Mouse (Mus musculus) MEL (cell line): ENCODE results near the gene Ggact. TPM values are rescaled to one million over a fixed set of nuclear protein-coding genes. Genes with fewer than 3 reads are reported as not detected.

Source experiments
- DNase-seq: peaks from one replicate; pipeline ENCODE4 v3.0.0; 2011; ENCODE audit warnings: low read depth, low spot score
- H3K27ac ChIP-seq: 2 replicates; pipeline ENCODE4 v1.5.1; 2012; ENCODE audit warnings: low read depth, mild to moderate bottlenecking, control low read depth, low read length, moderate library complexity; ENCODE audit not compliant: control insufficient read depth
- H3K27me3 ChIP-seq, 2 experiments: fragments of 150-350 bp in 1 of 2; sonication (generic) in 1 of 2; 2 replicates each; pipeline ENCODE4 v1.6.1; 2012; ENCODE audit warnings: low read length in 2 of 2, mild to moderate bottlenecking in 2 of 2, improper control_type of control experiment in 1 of 2, moderate library complexity in 1 of 2; ENCODE audit not compliant: insufficient read depth in 2 of 2, control insufficient read depth in 1 of 2
- H3K36me3 ChIP-seq, 2 experiments: 2 replicates each; pipeline ENCODE4 v1.6.1; 2012 to 2014; ENCODE audit warnings: low read length in 2 of 2, improper control_type of control experiment in 1 of 2, inconsistent platforms in 1 of 2, mild to moderate bottlenecking in 1 of 2; ENCODE audit not compliant: insufficient read depth in 2 of 2, control insufficient read depth in 1 of 2
- H3K4me1 ChIP-seq, 2 experiments: fragments of 150-350 bp in 1 of 2; sonication (generic) in 1 of 2; 2 replicates each; pipeline ENCODE4 v1.6.1; 2012; ENCODE audit warnings: low read length in 2 of 2, improper control_type of control experiment in 1 of 2, mild to moderate bottlenecking in 1 of 2; ENCODE audit not compliant: insufficient read depth in 2 of 2, control insufficient read depth in 1 of 2
- H3K4me3 ChIP-seq, 2 experiments: fragments of 150-350 bp in 1 of 2; sonication (generic) in 1 of 2; 2 replicates each; pipeline ENCODE4 v1.5.1; 2012; ENCODE audit warnings: low read depth in 2 of 2, low read length in 2 of 2, mild to moderate bottlenecking in 2 of 2, moderate library complexity in 2 of 2, control low read depth in 1 of 2, improper control_type of control experiment in 1 of 2; ENCODE audit not compliant: control insufficient read depth in 1 of 2, insufficient read depth in 1 of 2
- H3K79me2 ChIP-seq: 2 replicates; pipeline ENCODE4 v1.6.1; 2012; ENCODE audit warnings: mild to moderate bottlenecking, low read length, moderate library complexity; ENCODE audit not compliant: control insufficient read depth, poor library complexity, insufficient read depth
- H3K9ac ChIP-seq: 2 replicates; pipeline ENCODE4 v1.6.1; 2012; ENCODE audit warnings: low read depth, mild to moderate bottlenecking, control low read depth, low read length, moderate library complexity; ENCODE audit not compliant: control insufficient read depth, poor library complexity, severe bottlenecking
- H3K9me3 ChIP-seq: fragments of 150-350 bp; sonication (generic); replicated peaks from 2 replicates; pipeline ENCODE4 v1.6.1; 2012; ENCODE audit warnings: mild to moderate bottlenecking, low read length, improper control_type of control experiment, moderate library complexity; ENCODE audit not compliant: insufficient read depth
- BHLHE40 ChIP-seq: IDR thresholded peaks from 2 replicates; pipeline ENCODE4 v1.6.1; 2012; ENCODE audit warnings: low read depth, mild to moderate bottlenecking, inconsistent platforms, low read length, improper control_type of control experiment, borderline replicate concordance
- CHD2 ChIP-seq: IDR thresholded peaks from 2 replicates; pipeline ENCODE4 v1.6.1; 2011; ENCODE audit warnings: low read length, improper control_type of control experiment
- E2F4 ChIP-seq: IDR thresholded peaks from 2 replicates; pipeline ENCODE4 v1.6.1; 2011; ENCODE audit warnings: low read depth, low read length, improper control_type of control experiment, borderline replicate concordance
- ELF1 ChIP-seq: IDR thresholded peaks from 2 replicates; pipeline ENCODE4 v1.6.1; 2014; ENCODE audit warnings: low read depth, mild to moderate bottlenecking, inconsistent platforms, low read length, improper control_type of control experiment, moderate library complexity
- EP300 ChIP-seq, 2 experiments: IDR thresholded peaks; 2 replicates each; pipeline ENCODE4 v1.6.1; 2011; ENCODE audit warnings: improper control_type of control experiment in 2 of 2, low read length in 2 of 2, low read depth in 1 of 2, mild to moderate bottlenecking in 1 of 2
- GABPA ChIP-seq: IDR thresholded peaks from 2 replicates; pipeline ENCODE4 v1.6.1; 2012; ENCODE audit warnings: low read depth, mild to moderate bottlenecking, inconsistent platforms, low read length, improper control_type of control experiment, moderate library complexity
- HCFC1 ChIP-seq: IDR thresholded peaks from 2 replicates; pipeline ENCODE4 v1.6.1; 2012; ENCODE audit warnings: low read depth, mild to moderate bottlenecking, inconsistent platforms, low read length, improper control_type of control experiment, moderate library complexity
- KAT2A ChIP-seq: conservative IDR thresholded peaks from 2 replicates; pipeline ENCODE4 v1.6.1; 2012; ENCODE audit warnings: low read depth, low read length, improper control_type of control experiment, inconsistent platforms
- MAX ChIP-seq: IDR thresholded peaks from 2 replicates; pipeline ENCODE4 v1.6.1; 2011; ENCODE audit warnings: low read length, improper control_type of control experiment
- MEF2A ChIP-seq: IDR thresholded peaks from 2 replicates; pipeline ENCODE4 v1.6.1; 2014; ENCODE audit warnings: low read depth, mild to moderate bottlenecking, inconsistent platforms, low read length, improper control_type of control experiment; ENCODE audit not compliant: poor library complexity, insufficient replicate concordance, severe bottlenecking; ENCODE audit errors: extremely low read depth
- NELFE ChIP-seq: IDR thresholded peaks from 2 replicates; pipeline ENCODE4 v1.6.1; 2011; ENCODE audit warnings: low read depth, low read length, improper control_type of control experiment
- POLR2AphosphoS5 ChIP-seq: IDR thresholded peaks from 2 replicates; pipeline ENCODE4 v1.6.1; 2012; ENCODE audit warnings: low read depth, borderline replicate concordance, mild to moderate bottlenecking, inconsistent platforms, low read length, moderate library complexity, mixed read lengths
- RAD21 ChIP-seq: IDR thresholded peaks from 2 replicates; pipeline ENCODE4 v1.6.1; 2011; ENCODE audit warnings: mild to moderate bottlenecking, low read depth, low read length, improper control_type of control experiment
- RCOR1 ChIP-seq: IDR thresholded peaks from 2 replicates; pipeline ENCODE4 v1.6.1; 2012; ENCODE audit warnings: low read depth, mild to moderate bottlenecking, inconsistent platforms, low read length, improper control_type of control experiment
- SMC3 ChIP-seq: IDR thresholded peaks from 2 replicates; pipeline ENCODE4 v1.6.1; 2011; ENCODE audit warnings: low read depth, low read length, improper control_type of control experiment
- TAL1 ChIP-seq: IDR thresholded peaks from 2 replicates; pipeline ENCODE4 v1.6.1; 2012; ENCODE audit warnings: mild to moderate bottlenecking, inconsistent platforms, low read length, moderate library complexity, mixed read lengths
- TBP ChIP-seq: IDR thresholded peaks from 2 replicates; pipeline ENCODE4 v1.8.0; 2011; ENCODE audit warnings: low read depth, low read length, improper control_type of control experiment
- TCF12 ChIP-seq: IDR thresholded peaks from 2 replicates; pipeline ENCODE4 v1.6.1; 2014; ENCODE audit warnings: low read depth, mild to moderate bottlenecking, inconsistent platforms, low read length, improper control_type of control experiment, moderate library complexity
- UBTF ChIP-seq: IDR thresholded peaks from 2 replicates; pipeline ENCODE4 v1.6.1; 2012; ENCODE audit warnings: low read depth, mild to moderate bottlenecking, inconsistent platforms, low read length, improper control_type of control experiment, moderate library complexity, borderline replicate concordance; ENCODE audit not compliant: insufficient read depth
- USF1 ChIP-seq: IDR thresholded peaks from 2 replicates; pipeline ENCODE4 v1.6.1; 2014; ENCODE audit warnings: low read depth, mild to moderate bottlenecking, inconsistent platforms, low read length, improper control_type of control experiment, moderate library complexity
- USF2 ChIP-seq, 2 experiments: IDR thresholded peaks; 2 replicates each; pipeline ENCODE4 v1.6.1; 2011 to 2012; ENCODE audit warnings: improper control_type of control experiment in 2 of 2, low read length in 2 of 2, borderline replicate concordance in 1 of 2, inconsistent platforms in 1 of 2, low read depth in 1 of 2, mild to moderate bottlenecking in 1 of 2; ENCODE audit not compliant: insufficient read depth in 1 of 2
- ZKSCAN1 ChIP-seq: IDR thresholded peaks from 2 replicates; pipeline ENCODE4 v1.6.1; 2012; ENCODE audit warnings: low read depth, mild to moderate bottlenecking, inconsistent platforms, low read length, improper control_type of control experiment, moderate library complexity
- ZNF384 ChIP-seq: IDR thresholded peaks from 2 replicates; pipeline ENCODE4 v1.6.1; 2012; ENCODE audit warnings: low read depth, mild to moderate bottlenecking, inconsistent platforms, low read length, improper control_type of control experiment
- polyA plus RNA-seq, 2 experiments: library from polyadenylated mRNA; stranded (reverse) in 1 of 2; unstranded in 1 of 2; fragments of >175 nt in 1 of 2; fragments of >200 nt in 1 of 2; gene quantifications; 2 replicates each; pipeline versions ENCODE4 v1.2.1 to v1.2.4; 2012; ENCODE audit warnings: low replicate concordance in 2 of 2, low read depth in 1 of 2; ENCODE audit not compliant: insufficient read length in 2 of 2, insufficient read depth in 1 of 2, missing spikeins in 1 of 2
- total RNA-seq: library from RNA; depleted of rRNA; stranded (reverse); fragments of 300-350 nt; gene quantifications from 2 replicates; pipeline ENCODE4 v1.2.3, GENCODE M21; 2012

The Ggact gene
- total and polyA plus RNA-seq, 3 experiments = 54.0 to 64.8 TPM; not detected in 1

GRCm38 (mm10) chr14:122790111-122790510 is 123.4 kb downstream of the Ggact start:
- H3K4me1 ChIP-seq = no peaks in the 10 kb centered on the region
- no peaks in the 10 kb centered on the region for H3K36me3 ChIP-seq
- H3K27ac ChIP-seq = no peak overlapping the region
- H3K79me2 ChIP-seq = no peaks in the 10 kb centered on the region
- no peak overlapping the region for H3K4me3 ChIP-seq
- H3K9ac ChIP-seq = no peak overlapping the region
- H3K9me3 ChIP-seq = no peaks in the 10 kb centered on the region
- no peak for DNase-seq
- no peak for TF ChIP-seq TAL1
- no peak for TF ChIP-seq E2F4
- H3K27me3 ChIP-seq = no peaks in the 10 kb centered on the region

GRCm38 (mm10) chr14:122788199-122788598 is 125.4 kb downstream of the Ggact start:
- no peak overlapping the region for H3K4me3 ChIP-seq
- TF ChIP-seq KAT2A = no peak
- TF ChIP-seq TBP = no peak
- TF ChIP-seq NELFE = no peak
- no peak for TF ChIP-seq GABPA
- no peak for TF ChIP-seq RCOR1

DNA sequence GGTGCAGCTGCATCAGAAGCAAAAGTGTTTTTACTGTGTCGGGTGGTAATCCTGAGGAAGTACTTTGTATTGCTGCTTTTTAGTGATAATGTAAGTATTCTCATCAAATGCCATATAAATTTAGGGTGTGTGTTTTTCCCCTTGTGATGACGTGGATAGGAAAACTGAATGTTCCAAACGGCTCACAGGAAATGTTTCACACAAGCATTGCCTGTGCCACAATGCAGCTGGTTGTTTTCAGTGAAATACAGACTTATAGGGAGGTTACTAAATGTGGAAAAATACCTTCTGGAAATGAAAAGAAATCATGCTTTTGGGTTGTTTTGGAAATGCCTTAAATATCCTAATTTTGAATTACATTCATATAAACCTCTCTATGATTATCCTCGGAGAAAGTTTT is 128.9 kb downstream of the Ggact start:
- no peak for DNase-seq
- Histone ChIP-seq H3K4me1 (no peaks in the 10 kb centered on the region), H3K27me3 (no peaks in the 10 kb centered on the region), H3K27ac (no peak overlapping the region), H3K4me3 (no peak overlapping the region), H3K79me2 (no peaks in the 10 kb centered on the region), H3K9ac (no peak overlapping the region), H3K36me3 (no peaks in the 10 kb centered on the region), H3K9me3 (no peaks in the 10 kb centered on the region)
- TF ChIP-seq USF1 = no peak
- TF ChIP-seq MEF2A = no peak
- no peak for TF ChIP-seq POLR2AphosphoS5
- no peak for TF ChIP-seq UBTF
- TF ChIP-seq MAX = no peak
- TF ChIP-seq ELF1 = no peak
- TF ChIP-seq CHD2 = no peak
- TF ChIP-seq SMC3 = no peak
- TF ChIP-seq HCFC1 = no peak
- no peak for TF ChIP-seq EP300 (IDR thresholded peaks at IDR 0.05; ENCODE audit: low read depth in 1 of 2, low read length in 2 of 2)
- no peak for TF ChIP-seq BHLHE40
- no peak for TF ChIP-seq ZKSCAN1
- no peak for TF ChIP-seq ZNF384
- no peak for TF ChIP-seq USF2 (IDR thresholded peaks at IDR 0.05; ENCODE audit: borderline replicate concordance in 1 of 2, insufficient read depth in 1 of 2, low read depth in 1 of 2, low read length in 2 of 2)
- TF ChIP-seq TCF12 = no peak
- TF ChIP-seq RAD21 = no peak

More at GRCm38 (mm10) chr14:122788199-122788598, 125.4 kb downstream of the Ggact start:
- H3K36me3 ChIP-seq = no peaks in the 10 kb centered on the region
- H3K27me3 ChIP-seq = no peaks in the 10 kb centered on the region
- no peaks in the 10 kb centered on the region for H3K9me3 ChIP-seq
- no peak overlapping the region for H3K27ac ChIP-seq
- H3K79me2 ChIP-seq = no peaks in the 10 kb centered on the region
- DNase-seq = no peak
- no peak overlapping the region for H3K9ac ChIP-seq
- H3K4me1 ChIP-seq = no peaks in the 10 kb centered on the region
